Mouse (Mus musculus): Measurements from ENCODE around the gene Prss54. TPM values are rescaled to one million over a fixed set of nuclear protein-coding genes. Genes with fewer than 3 reads are reported as not detected.

Gene Prss54
- polyA plus RNA-seq, 1 experiment from 2014 or later, result not detected

GRCm38 (mm10) chr8:95602168-95602567 is 26.0 kb upstream of the Prss54 start:
- H3K36me3 ChIP-seq (ENCODE audit: control insufficient read depth, insufficient read depth, low read length), result no peaks in the 10 kb centered on the region
- H3K9me3 ChIP-seq (ENCODE audit: control insufficient read depth, low read depth, low read length), result no peaks in the 10 kb centered on the region
- WGBS, result 79% methylated on average over 2 of the region's 2 CpGs
- H3K27ac ChIP-seq (ENCODE audit: low read length), result no peak overlapping the region
- H3K4me1 ChIP-seq (ENCODE audit: control insufficient read depth, insufficient read depth, low read length), result no peaks in the 10 kb centered on the region
- H3K4me3 ChIP-seq (ENCODE audit: low read depth, low read length), result no peak overlapping the region
- H3K27me3 ChIP-seq (ENCODE audit: control insufficient read depth, insufficient read depth, low read length), result no peaks in the 10 kb centered on the region
- no peak overlapping the region for H3K9ac ChIP-seq (replicated peaks; ENCODE audit: low read depth, low read length)
- no peak for ATAC-seq (ENCODE audit: insufficient number of reproducible peaks, insufficient read depth, low FRiP score, low read depth)
- no peak overlapping the region for H3K4me2 ChIP-seq (replicated peaks; ENCODE audit: low read depth, low read length)

- Histone ChIP-seq H3K4me1 (ENCODE audit: control insufficient read depth, insufficient read depth, low read length) (no peaks in the 10 kb centered on the region), H3K27me3 (ENCODE audit: control insufficient read depth, insufficient read depth, low read length) (no peaks in the 10 kb centered on the region), H3K27ac (ENCODE audit: low read length) (no peak overlapping the region), H3K9ac (replicated peaks; ENCODE audit: low read depth, low read length) (no peak overlapping the region), H3K4me2 (replicated peaks; ENCODE audit: low read depth, low read length) (no peak overlapping the region), H3K36me3 (ENCODE audit: control insufficient read depth, insufficient read depth, low read length) (no peaks in the 10 kb centered on the region), H3K4me3 (ENCODE audit: low read depth, low read length) (no peak overlapping the region), H3K9me3 (ENCODE audit: control insufficient read depth, low read depth, low read length) (no peaks in the 10 kb centered on the region)
- WGBS, result 78% methylated on average over 15 of the region's 15 CpGs
- ATAC-seq (ENCODE audit: insufficient number of reproducible peaks, insufficient read depth, low FRiP score, low read depth), result no peak
Measured at GRCm38 (mm10) chr8:95601306-95601705, 25.2 kb upstream of the Prss54 start.

GRCm38 (mm10) chr8:95599861-95600260 is 23.7 kb upstream of the Prss54 start:
- ATAC-seq (ENCODE audit: insufficient number of reproducible peaks, insufficient read depth, low FRiP score, low read depth), result no peak
- H3K4me2 ChIP-seq (replicated peaks; ENCODE audit: low read depth, low read length), result no peak overlapping the region

GRCm38 (mm10) chr8:95596841-95597241 is 20.7 kb upstream of the Prss54 start:
- no peak for ATAC-seq (ENCODE audit: insufficient number of reproducible peaks, insufficient read depth, low FRiP score, low read depth)
- 32% methylated on average over 4 of the region's 4 CpGs for WGBS

More at GRCm38 (mm10) chr8:95599861-95600260, 23.7 kb upstream of the Prss54 start:
- no peaks in the 10 kb centered on the region for H3K4me1 ChIP-seq (ENCODE audit: control insufficient read depth, insufficient read depth, low read length)
- H3K4me3 ChIP-seq (ENCODE audit: low read depth, low read length), result no peak overlapping the region
- H3K27me3 ChIP-seq (ENCODE audit: control insufficient read depth, insufficient read depth, low read length), result no peaks in the 10 kb centered on the region
- no peaks in the 10 kb centered on the region for H3K36me3 ChIP-seq (ENCODE audit: control insufficient read depth, insufficient read depth, low read length)
- no peaks in the 10 kb centered on the region for H3K9me3 ChIP-seq (ENCODE audit: control insufficient read depth, low read depth, low read length)
- no peak overlapping the region for H3K27ac ChIP-seq (ENCODE audit: low read length)
- 8% methylated on average over 11 of the region's 11 CpGs for WGBS
- H3K9ac ChIP-seq (replicated peaks; ENCODE audit: low read depth, low read length), result no peak overlapping the region

GRCm38 (mm10) chr8:95595131-95595530 is 19.0 kb upstream of the Prss54 start:
- H3K9ac ChIP-seq (replicated peaks; ENCODE audit: low read depth, low read length), result no peak overlapping the region
- ATAC-seq (ENCODE audit: insufficient number of reproducible peaks, insufficient read depth, low FRiP score, low read depth), result no peak
- H3K9me3 ChIP-seq (ENCODE audit: control insufficient read depth, low read depth, low read length), result no peaks in the 10 kb centered on the region
- no peaks in the 10 kb centered on the region for H3K27me3 ChIP-seq (ENCODE audit: control insufficient read depth, insufficient read depth, low read length)
- 81% methylated on average over 14 of the region's 14 CpGs for WGBS
- no peak overlapping the region for H3K4me2 ChIP-seq (replicated peaks; ENCODE audit: low read depth, low read length)
- no peak overlapping the region for H3K4me3 ChIP-seq (ENCODE audit: low read depth, low read length)
- no peaks in the 10 kb centered on the region for H3K4me1 ChIP-seq (ENCODE audit: control insufficient read depth, insufficient read depth, low read length)
- no peaks in the 10 kb centered on the region for H3K36me3 ChIP-seq (ENCODE audit: control insufficient read depth, insufficient read depth, low read length)
- no peak overlapping the region for H3K27ac ChIP-seq (ENCODE audit: low read length)

More at GRCm38 (mm10) chr8:95596841-95597241, 20.7 kb upstream of the Prss54 start:
- Histone ChIP-seq H3K4me1 (ENCODE audit: control insufficient read depth, insufficient read depth, low read length) (no peaks in the 10 kb centered on the region), H3K27ac (ENCODE audit: low read length) (no peak overlapping the region), H3K4me2 (replicated peaks; ENCODE audit: low read depth, low read length) (no peak overlapping the region), H3K9me3 (ENCODE audit: control insufficient read depth, low read depth, low read length) (no peaks in the 10 kb centered on the region), H3K4me3 (ENCODE audit: low read depth, low read length) (no peak overlapping the region), H3K9ac (replicated peaks; ENCODE audit: low read depth, low read length) (no peak overlapping the region), H3K36me3 (ENCODE audit: control insufficient read depth, insufficient read depth, low read length) (no peaks in the 10 kb centered on the region), H3K27me3 (ENCODE audit: control insufficient read depth, insufficient read depth, low read length) (no peaks in the 10 kb centered on the region)

- H3K27me3 ChIP-seq (ENCODE audit: control insufficient read depth, insufficient read depth, low read length), result no peaks in the 10 kb centered on the region
- H3K4me2 ChIP-seq (replicated peaks; ENCODE audit: low read depth, low read length), result no peak overlapping the region
- WGBS, result 85% methylated on average over 7 of the region's 7 CpGs
- no peaks in the 10 kb centered on the region for H3K9me3 ChIP-seq (ENCODE audit: control insufficient read depth, low read depth, low read length)
- H3K27ac ChIP-seq (ENCODE audit: low read length), result no peak overlapping the region
- no peak for ATAC-seq (ENCODE audit: insufficient number of reproducible peaks, insufficient read depth, low FRiP score, low read depth)
- H3K36me3 ChIP-seq (ENCODE audit: control insufficient read depth, insufficient read depth, low read length), result no peaks in the 10 kb centered on the region
- no peak overlapping the region for H3K4me3 ChIP-seq (ENCODE audit: low read depth, low read length)
- no peaks in the 10 kb centered on the region for H3K4me1 ChIP-seq (ENCODE audit: control insufficient read depth, insufficient read depth, low read length)
- H3K9ac ChIP-seq (replicated peaks; ENCODE audit: low read depth, low read length), result no peak overlapping the region
Measured at GRCm38 (mm10) chr8:95593439-95594393, 17.6 kb upstream of the Prss54 start.

- no peaks in the 10 kb centered on the region for H3K4me1 ChIP-seq (ENCODE audit: control insufficient read depth, insufficient read depth, low read length)
- no peak overlapping the region for H3K4me2 ChIP-seq (replicated peaks; ENCODE audit: low read depth, low read length)
- ATAC-seq (ENCODE audit: insufficient number of reproducible peaks, insufficient read depth, low FRiP score, low read depth), result no peak
- no peaks in the 10 kb centered on the region for H3K36me3 ChIP-seq (ENCODE audit: control insufficient read depth, insufficient read depth, low read length)
- no peak overlapping the region for H3K4me3 ChIP-seq (ENCODE audit: low read depth, low read length)
- H3K27ac ChIP-seq (ENCODE audit: low read length), result no peak overlapping the region
- no peak overlapping the region for H3K9ac ChIP-seq (replicated peaks; ENCODE audit: low read depth, low read length)
- H3K9me3 ChIP-seq (ENCODE audit: control insufficient read depth, low read depth, low read length), result no peaks in the 10 kb centered on the region
- WGBS, result 82% methylated on average over 12 of the region's 12 CpGs
- H3K27me3 ChIP-seq (ENCODE audit: control insufficient read depth, insufficient read depth, low read length), result no peaks in the 10 kb centered on the region
Measured at GRCm38 (mm10) chr8:95592131-95592780, 16.1 kb upstream of the Prss54 start.

- ATAC-seq (ENCODE audit: insufficient number of reproducible peaks, insufficient read depth, low FRiP score, low read depth), result no peak
- no peak overlapping the region for H3K9ac ChIP-seq (replicated peaks; ENCODE audit: low read depth, low read length)
- H3K4me2 ChIP-seq (replicated peaks; ENCODE audit: low read depth, low read length), result no peak overlapping the region
- no peaks in the 10 kb centered on the region for H3K9me3 ChIP-seq (ENCODE audit: control insufficient read depth, low read depth, low read length)
- H3K27ac ChIP-seq (ENCODE audit: low read length), result no peak overlapping the region
- WGBS, result 80% methylated on average over 4 of the region's 4 CpGs
- H3K4me1 ChIP-seq (ENCODE audit: control insufficient read depth, insufficient read depth, low read length), result no peaks in the 10 kb centered on the region
- no peak overlapping the region for H3K4me3 ChIP-seq (ENCODE audit: low read depth, low read length)
- H3K36me3 ChIP-seq (ENCODE audit: control insufficient read depth, insufficient read depth, low read length), result no peaks in the 10 kb centered on the region
- no peaks in the 10 kb centered on the region for H3K27me3 ChIP-seq (ENCODE audit: control insufficient read depth, insufficient read depth, low read length)
Measured at GRCm38 (mm10) chr8:95590539-95590938, 14.4 kb upstream of the Prss54 start.

All from stomach, embryonic 14.5 days (tissue).